Mouse (Mus musculus) embryonic fibroblast, embryonic 13.5 days (primary cell): ENCODE results near the gene Usp38.

Experiments
- CTCF ChIP-seq: IDR thresholded peaks from 2 replicates; pipeline ENCODE4 v1.5.1; 2011; ENCODE audit warnings: mild to moderate bottlenecking, control low read depth, low read length, moderate library complexity, borderline replicate concordance; ENCODE audit not compliant: insufficient read depth
- POLR2A ChIP-seq: IDR thresholded peaks from 2 replicates; pipeline ENCODE4 v1.6.1; 2011; ENCODE audit warnings: low read depth, mild to moderate bottlenecking, control low read depth, low read length, moderate library complexity

DNA sequence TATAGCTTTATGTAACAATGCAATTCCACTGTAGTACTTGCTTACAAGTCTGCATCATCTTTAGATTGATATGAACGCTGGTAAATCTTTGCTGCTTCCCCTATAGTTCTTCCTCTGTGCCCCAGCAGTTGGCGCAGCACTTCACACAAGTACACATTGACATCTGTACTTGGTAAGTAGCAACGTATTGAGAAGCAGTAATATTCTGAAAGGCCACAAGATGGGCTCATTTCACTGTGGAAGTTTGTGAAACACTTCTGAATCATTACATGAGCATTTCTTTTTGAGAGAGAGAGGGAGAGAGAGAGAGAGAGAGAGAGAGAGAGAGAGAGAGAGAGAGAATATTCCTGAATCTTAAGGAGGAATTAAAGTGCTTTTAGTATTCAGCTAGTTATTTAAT is 47.2 kb upstream of the Usp38 start:
- TF ChIP-seq POLR2A (no peak), CTCF (no peak)
